Mouse (Mus musculus) c-Kit-positive CD71-positive TER-119-negative erythroid progenitor cells, embryonic 14.5 days (primary cell): ENCODE data around the gene Rsph1.

Source experiments
- DNase-seq: peaks from one replicate; pipeline ENCODE4 v3.0.0-alpha.2; 2013; ENCODE audit warnings: low read depth

The Rsph1 gene

GRCm38 (mm10) chr17:31303401-31303800 lies 26.2 kb upstream of the Rsph1 start:
- no peak for DNase-seq

GRCm38 (mm10) chr17:31300736-31301135 lies 23.6 kb upstream of the Rsph1 start:
- no peak for DNase-seq

- no peak for DNase-seq
Observed at GRCm38 (mm10) chr17:31299981-31300380, 22.8 kb upstream of the Rsph1 start.

- DNase-seq = no peak
Observed at GRCm38 (mm10) chr17:31298419-31299209, 21.4 kb upstream of the Rsph1 start.

GRCm38 (mm10) chr17:31297521-31297939 lies 20.3 kb upstream of the Rsph1 start:
- no peak for DNase-seq

GRCm38 (mm10) chr17:31295892-31296781 lies 19.0 kb upstream of the Rsph1 start:
- peak; percentile 63 for DNase-seq

GRCm38 (mm10) chr17:31295215-31295891 lies 18.2 kb upstream of the Rsph1 start:
- no peak for DNase-seq

- DNase-seq = no peak
Observed at GRCm38 (mm10) chr17:31294363-31295214, 17.4 kb upstream of the Rsph1 start.

GRCm38 (mm10) chr17:31290859-31291258 lies 13.7 kb upstream of the Rsph1 start:
- no peak for DNase-seq

- DNase-seq = no peak
Observed at GRCm38 (mm10) chr17:31290311-31290710, 13.1 kb upstream of the Rsph1 start.

GRCm38 (mm10) chr17:31288999-31289726 lies 12.0 kb upstream of the Rsph1 start:
- DNase-seq = no peak

GRCm38 (mm10) chr17:31287216-31287615 lies 10.0 kb upstream of the Rsph1 start:
- DNase-seq = no peak

GRCm38 (mm10) chr17:31286492-31286891 lies 9.3 kb upstream of the Rsph1 start, which contains the start of gene Slc37a1:
TSS of gene Slc37a1 (plus strand) at chr17:31286792.
- no peak for DNase-seq

- no peak for DNase-seq
Observed at GRCm38 (mm10) chr17:31285867-31286266, 8.7 kb upstream of the Rsph1 start.

- DNase-seq = no peak
Observed at GRCm38 (mm10) chr17:31282687-31283053, 5.5 kb upstream of the Rsph1 start.

GRCm38 (mm10) chr17:31281830-31282686 lies 4.9 kb upstream of the Rsph1 start:
- no peak for DNase-seq

- DNase-seq = no peak
Observed at GRCm38 (mm10) chr17:31280269-31280668, 3.1 kb upstream of the Rsph1 start.

GRCm38 (mm10) chr17:31279541-31279940 lies 2.4 kb upstream of the Rsph1 start:
- no peak for DNase-seq

GRCm38 (mm10) chr17:31277931-31278330 lies 748 bp upstream of the Rsph1 start:
- no peak for DNase-seq
